Mouse (Mus musculus) retina, postnatal 7 days (tissue): ENCODE results near the gene Map4k4.

Experiments used
- DNase-seq: peaks from one replicate; pipeline ENCODE4 v3.0.0-alpha.2; 2012; ENCODE audit warnings: low read depth, low spot score

Gene Map4k4

DNA sequence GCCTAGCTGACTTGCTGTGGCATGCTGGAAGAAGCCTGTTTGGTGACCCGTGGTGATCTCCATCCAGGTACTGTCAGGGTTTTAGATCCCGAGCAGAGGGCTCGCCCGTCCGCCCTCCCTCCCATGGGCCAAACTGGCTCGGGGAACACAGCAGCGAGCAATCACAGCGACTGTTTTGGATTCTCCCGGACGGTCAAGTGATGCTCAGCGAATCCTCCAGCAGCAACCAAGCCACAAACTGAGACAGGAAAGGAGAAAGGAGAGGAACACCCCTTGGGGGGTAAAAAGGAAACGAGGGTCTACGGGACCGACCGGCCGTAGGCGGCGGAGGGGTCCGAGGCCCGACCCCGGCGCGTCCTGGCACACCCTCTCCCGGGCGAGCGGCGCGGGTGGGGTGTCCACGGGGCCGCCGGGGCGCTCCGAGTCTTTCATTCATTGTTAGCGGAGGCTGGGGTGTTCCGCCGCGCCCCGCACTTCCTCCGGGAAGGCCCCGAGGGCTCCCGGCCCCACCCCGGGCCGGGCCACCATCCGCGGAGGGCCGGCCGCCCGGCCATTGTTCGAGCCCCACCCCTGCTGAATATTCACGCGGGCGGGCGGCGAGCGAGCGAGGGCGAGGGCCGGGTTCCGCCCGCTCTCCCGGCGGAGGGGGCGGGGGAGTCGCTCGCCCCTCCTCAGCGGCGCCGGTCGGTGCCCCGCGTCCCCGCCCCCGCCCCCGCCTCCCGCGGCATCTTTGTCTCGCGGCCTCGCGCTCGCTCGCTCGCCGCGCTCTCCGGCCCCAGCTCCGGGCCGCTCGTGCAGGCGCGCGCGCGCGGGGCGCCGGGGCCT is at the start of gene Map4k4:
Gene Map4k4, plus strand, starts transcription at position 733 of the 825 bp plus-strand sequence.
- peak; percentile 60 for DNase-seq

DNA sequence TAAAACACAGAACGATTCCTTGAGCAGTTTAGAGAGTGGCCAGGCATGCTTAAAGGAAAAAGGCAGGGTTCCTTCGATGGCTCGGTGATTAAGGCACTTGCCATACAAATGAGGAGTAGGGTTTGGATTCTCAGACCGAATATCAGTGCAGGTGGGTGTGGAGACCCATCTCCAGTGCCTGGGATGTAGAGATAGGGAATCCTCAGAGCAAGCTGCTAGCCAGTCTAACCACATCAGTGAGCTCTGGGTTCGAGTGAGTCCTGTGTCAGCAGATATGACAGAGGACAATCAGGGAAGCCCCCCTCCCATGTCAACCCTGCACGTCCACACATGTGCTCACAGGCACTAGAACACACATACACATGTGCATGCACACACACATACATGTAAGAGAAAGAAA is 44.8 kb upstream of the Map4k4 start:
- no peak for DNase-seq

DNA sequence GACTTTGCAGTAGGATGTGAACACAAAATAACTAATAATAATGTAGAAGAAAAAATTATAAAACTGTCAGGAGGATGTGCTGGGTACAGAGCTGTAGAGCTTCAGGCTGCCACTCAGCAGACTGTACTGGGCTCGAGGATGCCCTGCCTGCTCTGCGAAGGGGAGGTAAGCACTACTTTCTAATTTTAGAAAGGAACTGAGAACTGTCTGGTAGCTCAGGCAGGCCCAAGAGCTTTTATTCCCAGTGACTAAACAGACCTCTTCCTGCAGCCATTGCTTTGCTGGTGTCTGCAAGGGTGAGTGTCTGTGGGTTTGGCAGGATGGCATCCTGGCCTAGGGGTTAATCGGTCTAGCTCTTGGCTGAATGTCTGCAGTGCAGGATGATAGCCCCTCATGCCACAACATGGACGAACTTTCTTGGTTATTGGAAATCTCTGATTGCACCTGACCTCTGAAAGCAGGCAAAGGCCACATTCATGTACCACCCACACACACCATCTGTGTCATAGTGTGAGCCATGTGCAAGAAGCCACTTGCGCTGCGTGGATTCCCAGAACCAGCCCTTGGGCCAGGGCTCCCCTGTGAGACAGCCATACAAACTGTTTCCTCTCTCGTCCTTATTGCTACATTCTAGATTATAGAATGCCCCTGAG is 43.8 kb upstream of the Map4k4 start:
- DNase-seq = no peak

DNA sequence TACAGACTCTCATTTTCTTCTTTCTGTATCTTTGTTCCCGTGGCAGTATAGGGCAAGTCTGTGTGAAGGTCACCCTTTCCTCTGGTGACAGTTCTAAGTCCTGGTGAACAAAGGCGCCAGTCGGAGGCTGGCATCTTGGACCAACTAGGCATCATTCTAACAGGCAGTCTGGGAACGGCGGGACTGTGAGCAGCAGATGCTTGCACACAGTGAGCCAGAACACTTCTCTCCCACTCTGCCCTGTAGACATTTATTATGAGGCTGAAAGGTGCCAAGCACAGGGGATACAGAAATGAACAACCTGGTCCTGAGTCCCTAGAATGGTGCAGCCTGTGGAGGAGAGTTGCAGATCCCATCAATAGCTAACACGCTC is 43.3 kb upstream of the Map4k4 start:
- DNase-seq = no peak

DNA sequence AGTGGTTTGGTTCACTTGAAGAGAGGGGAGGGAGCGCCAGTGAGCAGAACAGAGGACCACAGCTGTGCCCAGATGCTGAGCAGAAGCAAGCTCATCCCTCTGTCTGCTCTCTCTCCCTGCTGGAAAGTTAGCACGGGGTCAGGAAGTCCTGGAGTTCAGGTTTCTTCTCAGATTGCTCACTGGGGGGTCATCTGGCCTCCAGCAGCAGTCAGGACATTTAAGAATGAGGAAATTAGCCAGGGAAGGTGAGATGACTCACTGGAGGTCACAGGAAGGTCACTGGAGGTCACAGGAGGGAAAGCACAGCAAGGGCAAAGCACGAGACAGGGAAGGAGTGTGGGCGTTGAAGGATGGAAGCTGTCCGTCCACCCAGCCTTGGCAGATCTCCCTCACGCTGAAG is 41.5 kb upstream of the Map4k4 start:
- DNase-seq = no peak

DNA sequence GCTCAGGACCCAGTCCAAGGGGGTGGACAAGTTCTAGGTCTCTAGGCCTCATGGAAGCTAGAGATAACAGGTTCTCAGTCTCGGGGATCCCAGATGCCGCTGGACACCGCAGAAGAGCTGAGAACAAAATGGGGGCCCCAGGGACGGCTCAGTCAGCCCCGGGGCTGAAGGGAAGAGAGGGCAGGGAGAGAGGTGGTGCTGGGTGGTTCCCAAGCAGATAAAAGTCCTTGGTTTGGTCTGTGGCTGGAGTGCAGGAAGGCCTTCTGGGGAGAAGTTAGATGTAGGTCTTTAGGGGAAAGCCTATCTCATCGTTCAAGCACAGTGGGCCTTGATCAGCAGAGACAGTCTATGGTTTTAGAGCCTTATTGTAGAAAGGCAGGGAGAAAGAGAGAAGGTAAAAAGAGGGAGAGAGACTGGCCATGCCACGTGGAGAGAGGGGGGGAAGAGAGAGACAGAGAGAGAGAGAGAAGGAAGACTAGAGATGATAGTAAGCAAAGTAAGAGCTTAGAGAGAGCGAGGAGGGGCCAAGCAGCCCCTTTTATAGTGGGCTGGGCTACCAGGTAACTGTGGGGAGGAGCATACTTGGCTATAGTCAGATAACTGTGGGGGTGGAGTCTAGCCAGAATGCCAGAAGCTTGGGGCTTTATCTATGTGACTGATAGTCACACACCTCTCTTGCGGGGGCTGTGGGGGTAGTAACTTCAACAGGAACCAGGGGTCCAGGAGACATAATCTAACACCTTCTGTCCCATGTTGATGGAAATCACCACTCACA is 34.2 kb upstream of the Map4k4 start:
- DNase-seq = no peak

DNA sequence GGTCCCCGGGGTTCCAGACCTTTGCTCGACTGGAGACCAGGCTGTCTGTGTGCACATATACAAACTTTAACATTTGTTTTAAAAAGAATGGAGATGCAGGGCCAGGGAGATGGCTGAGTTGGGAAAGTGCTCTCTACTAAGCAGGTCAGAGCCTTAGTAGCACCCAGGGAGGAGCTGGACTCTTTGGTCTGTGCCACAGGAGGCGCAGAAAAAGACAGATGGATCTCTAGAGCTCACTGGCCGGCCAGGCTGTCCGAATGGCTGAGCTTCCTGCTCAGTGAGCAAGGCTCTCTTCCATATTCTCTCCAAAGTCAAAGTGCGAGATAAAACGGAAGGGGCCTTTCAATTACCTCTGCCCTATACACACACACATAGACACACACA is 33.6 kb upstream of the Map4k4 start:
- no peak for DNase-seq

DNA sequence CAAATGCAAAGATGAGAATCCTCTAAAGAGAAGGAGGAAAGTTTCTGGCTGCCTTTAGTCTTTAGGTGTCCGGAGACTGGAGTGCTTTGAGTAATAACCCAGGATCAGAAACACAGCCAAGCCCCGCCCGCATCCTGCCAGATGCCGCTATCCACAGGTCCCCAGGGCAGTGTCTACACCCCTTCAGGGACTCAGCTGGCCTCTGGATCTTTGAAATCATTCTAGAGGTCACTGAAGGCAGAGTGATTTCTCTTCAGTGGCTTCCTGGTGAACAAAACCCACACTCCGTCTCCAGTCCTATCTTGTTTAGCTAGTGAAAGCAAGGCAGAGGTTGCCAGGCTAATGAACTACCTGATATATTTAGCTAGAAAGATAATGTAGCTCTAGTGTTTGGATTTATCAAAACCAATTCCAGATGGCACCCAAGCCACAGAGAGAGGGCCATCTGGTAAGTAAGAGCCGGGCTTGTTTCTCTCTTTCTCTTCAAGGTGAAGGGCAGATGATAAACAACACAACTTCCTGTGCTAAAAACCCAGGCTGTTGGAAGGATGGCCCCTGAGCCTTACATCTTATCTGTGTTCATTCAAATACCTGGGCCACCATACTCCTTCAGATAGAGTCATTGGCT is 32.6 kb upstream of the Map4k4 start:
- no peak for DNase-seq

DNA sequence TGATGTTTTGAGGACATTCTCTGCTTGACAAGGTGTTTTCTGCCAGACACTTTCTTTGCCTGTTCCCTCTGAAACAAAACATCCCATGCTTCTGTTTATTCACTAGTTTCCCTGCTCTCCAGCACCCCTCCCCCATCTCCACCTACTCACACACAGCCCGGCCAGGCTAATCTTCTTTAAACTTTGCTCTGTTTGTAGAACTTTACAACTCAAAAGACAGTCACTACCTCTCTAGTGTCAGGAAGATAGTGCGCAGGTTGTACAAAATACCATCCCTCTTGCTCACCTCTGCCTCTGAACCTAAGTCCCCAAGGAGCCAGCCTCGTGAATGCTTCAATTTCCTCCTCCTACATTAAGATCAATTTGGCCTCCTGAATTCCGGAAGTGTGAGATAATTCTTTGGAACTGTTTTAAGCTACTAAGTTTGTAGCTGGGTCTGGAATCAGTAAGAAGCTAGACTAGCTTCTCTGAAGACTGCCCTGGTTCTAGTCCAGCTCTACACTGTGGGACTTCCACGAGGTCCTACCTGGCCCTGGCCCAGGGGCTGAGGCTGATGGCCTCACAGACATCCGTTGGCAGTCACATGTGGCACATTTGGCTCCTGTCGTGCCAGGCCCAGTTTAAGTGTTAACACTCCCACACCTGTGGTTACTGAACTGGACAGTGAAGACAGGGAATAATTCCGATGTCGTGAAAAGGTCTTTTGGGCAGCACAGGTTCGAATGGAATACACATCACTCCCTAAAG is 31.7 kb upstream of the Map4k4 start:
- no peak for DNase-seq

DNA sequence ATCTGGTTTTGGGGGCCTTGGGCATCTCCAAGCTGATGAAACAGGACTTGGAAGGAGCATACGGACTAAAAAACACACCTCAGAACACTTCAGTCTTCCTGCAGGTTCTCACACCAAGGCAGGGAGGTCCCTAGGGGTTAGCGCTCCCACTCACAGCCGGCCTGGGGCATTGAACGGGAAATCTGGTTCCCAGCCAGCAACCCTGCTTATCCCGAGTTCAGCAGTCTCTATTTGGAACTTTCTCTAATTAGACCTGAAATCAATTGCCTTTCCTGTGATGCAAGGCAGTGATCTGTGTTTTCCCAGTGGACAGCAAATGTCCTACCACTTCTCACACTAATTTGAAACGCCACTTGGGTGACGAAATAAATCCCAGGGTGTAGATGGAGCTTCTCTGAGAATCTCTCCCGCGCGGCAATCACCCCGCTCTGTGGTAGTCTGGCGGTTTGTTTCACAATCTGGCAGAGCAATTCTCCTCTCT is 31.0 kb upstream of the Map4k4 start:
- DNase-seq = no peak

DNA sequence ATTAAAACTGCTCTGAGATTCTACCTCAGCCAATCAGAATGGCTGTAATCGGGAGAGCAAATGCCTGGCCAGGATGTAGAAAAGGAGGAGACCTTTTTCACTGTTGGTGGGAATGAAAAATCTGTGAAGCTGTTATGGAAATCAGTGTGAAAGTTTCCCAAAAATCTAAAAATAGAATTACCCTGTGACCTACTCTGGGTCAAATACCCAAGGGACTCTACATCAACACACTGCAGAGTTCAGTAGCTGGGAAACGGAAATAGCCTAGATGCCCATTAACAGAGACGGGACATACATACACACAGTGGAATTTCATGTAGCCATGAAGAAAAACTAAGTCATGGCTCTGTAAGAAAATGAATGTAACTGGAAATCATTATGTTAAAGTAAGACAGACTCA is 22.7 kb upstream of the Map4k4 start:
- no peak for DNase-seq

DNA sequence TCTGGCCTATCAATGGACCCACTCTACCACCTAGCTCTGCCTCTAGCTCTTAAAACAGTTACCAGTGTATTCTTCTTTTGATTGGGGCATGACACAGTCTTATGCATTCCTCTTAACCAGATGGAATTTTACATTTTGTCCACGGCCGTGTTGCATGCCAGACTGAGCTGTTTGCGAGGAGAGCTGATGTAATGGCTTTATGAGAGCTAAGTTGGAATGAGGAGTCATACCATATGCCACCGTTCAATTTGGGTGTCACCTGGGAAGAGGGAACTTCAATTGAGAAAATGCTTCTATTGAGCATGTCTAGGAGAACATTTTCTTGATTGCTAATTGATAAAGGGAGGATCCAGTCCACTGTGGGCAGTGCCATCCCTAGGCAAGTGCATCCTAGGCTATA is 18.2 kb upstream of the Map4k4 start:
- DNase-seq = no peak

DNA sequence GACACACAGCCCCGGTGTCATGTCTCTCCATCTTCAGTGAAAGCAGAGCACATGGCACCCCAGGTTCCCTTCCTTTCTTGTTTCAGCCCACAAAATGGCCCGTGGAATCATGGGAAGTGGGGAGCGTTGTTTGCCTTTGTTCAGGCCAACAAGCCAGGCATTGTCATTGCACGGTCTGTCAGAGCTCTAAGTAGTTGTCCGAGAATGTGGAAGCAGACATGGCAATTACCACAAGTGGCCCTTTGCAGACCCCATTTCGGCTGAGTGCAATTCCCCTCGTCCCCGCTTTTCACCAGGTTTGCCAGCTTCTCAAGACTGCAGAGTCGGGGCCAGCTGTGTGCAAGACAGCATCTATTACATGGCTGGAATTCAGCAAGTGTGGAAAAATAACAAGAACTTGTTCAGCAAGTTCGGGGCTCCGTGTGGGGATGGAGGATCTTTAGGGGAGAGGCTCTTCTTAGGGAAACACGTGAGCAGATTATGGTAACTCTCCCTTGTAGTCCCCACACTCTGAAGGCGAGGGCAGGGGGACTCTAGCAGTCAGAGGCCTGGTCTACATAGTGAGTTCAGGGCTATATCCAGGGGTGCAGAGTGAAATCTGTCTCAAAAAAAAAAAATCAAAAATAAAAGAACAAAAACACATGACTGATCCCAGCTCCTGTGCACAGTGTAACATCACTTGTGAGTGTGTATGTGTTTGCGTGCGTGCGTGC is 15.8 kb upstream of the Map4k4 start:
- DNase-seq = no peak

DNA sequence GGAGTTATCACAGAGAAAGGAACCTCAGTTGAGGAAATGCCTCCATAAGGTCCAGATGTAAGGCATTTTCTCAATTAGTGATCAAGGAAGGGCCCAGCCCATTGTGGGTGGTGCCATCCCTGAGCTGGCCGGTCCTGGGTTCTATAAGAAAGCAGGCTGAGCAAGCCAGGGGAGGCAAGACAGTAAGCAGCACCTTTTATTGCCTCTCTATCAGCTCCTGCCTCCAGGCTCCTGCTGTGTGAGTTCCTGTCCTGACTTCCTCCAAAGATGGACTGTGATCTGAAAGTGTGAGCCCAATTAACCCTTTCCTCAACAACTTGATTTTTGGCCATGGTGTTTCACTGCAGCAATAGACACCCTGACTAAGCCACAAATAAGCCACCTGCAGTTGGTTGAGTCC is 12.7 kb upstream of the Map4k4 start:
- DNase-seq = no peak

DNA sequence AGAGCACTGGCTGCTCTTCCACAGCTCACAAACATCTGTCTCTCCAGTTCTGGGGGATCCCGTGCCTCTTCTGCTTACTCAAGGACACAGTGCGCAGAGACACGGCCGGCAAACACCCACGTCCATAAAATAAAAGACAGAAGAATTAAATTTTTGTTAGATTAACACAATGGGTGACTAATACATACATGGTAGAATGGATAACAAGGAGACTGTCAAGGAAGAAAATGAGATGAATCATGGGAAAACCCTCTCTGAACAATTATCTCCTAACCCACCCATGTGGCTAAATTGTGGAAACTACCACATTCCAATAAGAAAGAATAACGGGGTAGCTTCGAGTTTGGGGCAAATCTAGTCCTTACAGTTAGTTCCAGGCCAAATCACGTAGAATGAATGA is 11.3 kb upstream of the Map4k4 start:
- DNase-seq = no peak

DNA sequence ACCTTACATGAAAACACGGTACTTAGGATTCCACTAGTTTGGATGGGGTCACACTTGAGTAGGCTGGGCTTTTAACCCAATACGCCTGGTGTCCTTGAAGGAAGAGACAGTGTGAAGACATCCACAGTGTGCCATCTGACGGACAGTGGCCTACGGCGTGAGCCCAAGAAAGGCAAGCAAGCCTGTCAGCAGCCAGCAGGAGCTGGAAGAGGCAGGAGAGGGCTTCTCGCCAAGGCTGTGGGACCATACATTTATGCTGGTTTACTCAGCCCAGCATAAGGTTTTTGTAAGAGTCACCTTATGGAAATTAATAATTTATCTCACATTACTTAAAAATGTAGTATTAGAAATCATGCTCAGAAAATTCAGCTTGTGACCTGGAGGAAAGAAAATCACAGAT is 10.7 kb upstream of the Map4k4 start:
- DNase-seq = no peak

DNA sequence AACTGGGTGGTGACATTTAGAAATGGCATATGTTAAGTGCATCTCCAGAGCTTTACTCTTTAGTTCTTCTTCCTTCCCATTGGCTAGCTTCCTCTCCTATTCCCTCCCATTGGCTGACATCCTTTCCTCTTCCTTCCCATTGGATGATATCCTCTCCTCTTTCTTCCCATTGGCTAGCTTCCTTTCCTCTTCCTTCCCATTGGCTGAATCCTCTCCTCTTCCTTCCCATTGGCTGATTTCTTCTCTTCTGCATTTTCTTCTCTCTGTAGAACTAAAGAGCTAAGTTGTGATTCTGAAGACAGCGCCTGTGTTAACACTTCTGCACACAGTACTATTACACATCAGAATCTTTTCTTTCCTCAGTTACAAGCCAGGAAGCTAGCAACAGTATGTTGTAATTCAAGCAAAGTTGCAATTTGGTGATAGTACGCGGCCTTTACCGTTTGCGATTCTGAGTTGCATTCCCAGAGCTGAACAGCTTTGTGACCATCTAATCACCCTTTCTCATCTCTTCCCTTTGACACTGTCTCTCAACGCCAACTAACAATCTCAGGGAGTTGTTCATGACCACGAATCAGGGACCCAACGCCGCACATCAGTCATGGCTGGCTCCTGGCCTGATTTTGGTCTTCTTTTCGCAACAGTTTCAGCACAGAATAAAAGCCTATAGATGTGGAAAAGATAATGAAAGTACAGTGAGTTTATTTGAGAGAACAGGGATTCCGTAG is 7.4 kb upstream of the Map4k4 start:
- no peak for DNase-seq

DNA sequence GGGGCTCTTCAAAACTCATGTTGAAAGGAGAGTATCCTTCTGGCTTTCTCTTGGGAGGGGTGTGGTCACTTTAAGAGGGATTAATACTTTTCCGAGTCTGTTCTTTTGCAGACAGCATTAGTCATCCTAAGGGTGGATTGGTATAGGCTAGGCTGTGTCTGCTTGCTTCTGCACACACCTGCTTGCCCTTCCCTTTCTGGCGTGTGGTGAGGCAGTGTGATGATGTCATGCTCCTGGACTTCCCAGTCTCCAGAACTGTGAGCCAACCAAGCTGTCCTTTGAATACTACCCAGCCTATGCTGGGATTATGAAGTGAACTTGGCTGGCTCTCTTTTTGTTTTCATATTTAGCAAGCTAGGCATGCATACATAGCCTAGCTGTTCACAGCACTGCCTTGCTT is 5.6 kb upstream of the Map4k4 start:
- no peak for DNase-seq

DNA sequence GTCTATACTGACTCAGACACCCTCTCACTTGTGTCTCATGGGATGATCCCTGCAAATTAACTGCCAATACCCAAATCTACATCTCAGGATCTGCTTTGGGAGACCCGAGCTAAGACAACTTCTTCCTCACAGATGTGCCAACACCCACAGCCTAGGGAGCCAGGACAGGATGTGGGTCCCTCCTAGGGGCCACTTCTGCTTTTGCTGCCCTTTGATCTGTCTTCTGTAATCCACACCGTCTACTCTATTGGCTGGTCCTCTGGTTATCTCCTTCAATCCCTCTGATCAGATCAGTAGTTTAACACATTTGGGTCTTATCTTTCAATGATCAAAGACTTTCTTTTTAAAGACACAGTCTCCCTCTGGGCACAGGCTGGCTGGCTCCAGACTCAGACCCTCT is 5.2 kb upstream of the Map4k4 start:
- DNase-seq = no peak

DNA sequence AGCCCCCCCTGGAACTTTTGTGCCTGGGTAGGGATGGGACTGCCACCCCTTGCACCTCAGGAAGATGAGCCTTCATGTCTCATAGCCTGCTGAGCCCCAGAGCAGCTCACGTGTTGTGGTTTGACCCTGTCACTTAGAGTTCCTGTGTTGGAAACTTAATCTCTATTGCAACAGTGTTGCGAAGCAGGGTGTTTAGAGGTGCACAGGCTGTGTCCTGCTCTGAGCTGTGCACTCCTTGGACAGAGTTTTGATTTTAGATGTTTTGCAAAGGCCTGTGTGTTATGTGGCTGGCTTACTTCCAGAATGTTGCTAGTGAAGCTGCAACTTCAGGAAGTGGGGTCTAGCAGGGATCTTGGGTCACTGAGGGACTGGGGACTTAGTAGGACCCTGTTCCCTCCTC is 4.1 kb upstream of the Map4k4 start:
- DNase-seq = no peak
